Mouse (Mus musculus) c-Kit-positive CD71-negative TER-119-negative erythroid progenitor cells, embryonic 14.5 days (primary cell): Measurements from ENCODE around the gene Dysf.

Experiments
- DNase-seq: peaks from one replicate; pipeline ENCODE4 v3.0.0-alpha.2; 2013; ENCODE audit warnings: low read depth

The Dysf gene

DNA sequence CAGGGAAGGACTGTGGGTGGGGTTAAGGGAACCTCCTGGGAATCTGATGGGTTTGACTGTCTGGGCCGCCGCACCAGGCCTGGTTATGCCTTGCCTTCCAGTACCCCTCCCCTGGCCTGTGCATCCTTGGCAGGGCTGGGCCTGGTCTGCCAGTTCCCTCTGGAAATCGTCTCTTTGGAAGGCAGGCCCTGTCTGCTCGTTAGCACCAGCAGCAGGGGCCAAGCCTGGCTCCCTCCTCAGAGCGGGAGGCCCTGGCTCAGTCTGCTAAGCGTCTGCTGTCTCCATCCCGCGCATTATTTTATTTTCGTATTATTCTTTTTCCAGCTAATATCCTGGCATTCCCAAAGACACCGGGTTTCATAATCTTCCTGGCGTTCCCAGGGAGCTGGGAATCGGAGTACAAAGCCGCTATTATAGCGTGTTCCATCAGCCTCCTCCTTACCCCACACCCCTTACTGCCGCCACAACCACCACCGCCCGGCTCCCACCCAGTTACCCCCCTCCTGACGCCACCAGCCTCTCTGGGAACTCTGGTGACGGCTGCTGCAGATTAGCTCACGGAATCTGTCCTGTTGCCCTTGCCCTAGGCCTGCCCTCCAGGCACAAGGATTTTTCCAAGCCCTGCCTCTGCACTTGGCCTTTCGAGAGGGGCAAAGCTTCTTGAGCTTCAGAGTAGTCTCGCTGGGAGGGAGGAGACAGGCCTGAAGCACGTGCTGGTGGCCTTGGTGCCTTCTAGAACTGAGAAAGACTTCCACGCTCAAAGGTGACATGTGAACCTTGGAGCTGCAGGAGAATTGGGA, 111.5 kb downstream of the Dysf start:
- no peak for DNase-seq

DNA sequence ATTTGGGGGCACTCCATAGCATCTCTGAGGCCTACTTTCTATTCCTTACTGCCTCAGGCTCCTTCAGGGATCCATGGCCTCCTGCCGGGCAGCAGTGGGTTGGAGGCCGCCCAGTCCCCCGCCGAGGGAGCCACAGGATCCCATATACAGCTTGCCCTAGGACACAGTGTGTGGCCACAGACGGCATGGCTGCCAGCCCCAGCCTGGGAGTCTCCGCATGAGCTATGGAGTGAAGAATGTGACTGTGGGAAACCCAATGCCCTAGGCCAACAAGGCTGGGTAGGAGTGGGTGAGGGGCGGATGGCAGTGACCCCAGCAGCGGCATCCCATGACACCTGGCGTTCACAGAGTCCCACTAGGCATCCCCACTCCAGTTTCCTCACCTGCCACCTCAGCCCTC, 116.2 kb downstream of the Dysf start:
- no peak for DNase-seq

DNA sequence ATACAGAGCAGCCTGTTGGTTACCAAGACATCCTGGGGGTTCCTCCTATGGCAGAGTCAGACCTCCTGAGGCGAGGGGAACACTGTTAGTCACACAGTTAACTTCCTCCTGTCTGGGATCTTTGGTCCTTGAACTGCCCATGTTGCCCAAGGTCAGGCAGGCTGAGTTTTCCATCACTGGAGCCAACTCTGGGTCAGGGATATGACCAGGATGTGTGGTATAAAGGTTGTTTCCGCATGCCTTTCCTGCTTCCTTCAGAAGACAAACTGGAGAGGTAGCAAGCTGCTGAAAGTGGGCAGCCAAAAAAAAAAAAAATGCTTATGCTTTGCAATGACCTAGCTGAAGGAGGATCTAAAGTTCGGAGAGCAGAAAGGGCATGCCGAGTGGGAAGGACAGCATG, 116.7 kb downstream of the Dysf start:
- no peak for DNase-seq

DNA sequence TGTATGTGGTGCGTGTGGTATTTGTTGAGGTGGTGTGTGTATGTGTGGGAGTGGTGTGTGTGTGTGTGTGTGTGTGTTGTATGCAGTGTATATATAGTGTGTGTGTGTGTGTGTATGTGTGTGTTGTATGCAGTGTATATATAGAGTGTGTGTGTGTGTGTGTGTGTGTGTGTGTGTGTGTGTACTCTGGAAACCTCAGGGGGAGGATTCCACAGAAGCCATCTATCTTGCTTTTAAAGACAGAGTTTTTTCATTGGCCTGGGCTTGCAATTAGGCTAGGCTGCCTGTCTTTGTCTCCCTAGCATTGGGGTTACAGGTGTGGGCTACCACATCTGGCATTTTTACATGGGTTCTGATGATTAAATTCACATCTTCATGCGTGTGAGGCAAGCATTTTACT, 119.8 kb downstream of the Dysf start:
- no peak for DNase-seq

DNA sequence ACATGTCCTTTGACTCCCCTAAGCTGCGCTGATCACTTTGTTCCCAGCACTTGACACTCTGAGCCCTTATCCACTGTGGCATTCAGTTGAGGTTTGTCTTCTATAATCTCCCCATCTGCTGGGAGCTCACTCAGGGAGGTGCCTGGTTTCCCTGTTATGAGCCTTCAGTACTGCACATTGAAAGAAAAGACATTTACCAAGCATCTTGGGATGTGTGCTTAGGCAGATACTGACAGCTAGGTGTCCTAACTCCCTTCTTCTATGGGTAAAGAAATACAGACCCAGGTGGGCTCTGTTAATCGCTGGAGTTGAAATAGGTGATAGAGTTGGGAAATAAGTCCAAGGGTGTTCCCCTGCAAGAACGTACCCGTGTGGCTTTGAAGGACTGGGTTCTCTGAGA, 122.5 kb downstream of the Dysf start:
- no peak for DNase-seq

DNA sequence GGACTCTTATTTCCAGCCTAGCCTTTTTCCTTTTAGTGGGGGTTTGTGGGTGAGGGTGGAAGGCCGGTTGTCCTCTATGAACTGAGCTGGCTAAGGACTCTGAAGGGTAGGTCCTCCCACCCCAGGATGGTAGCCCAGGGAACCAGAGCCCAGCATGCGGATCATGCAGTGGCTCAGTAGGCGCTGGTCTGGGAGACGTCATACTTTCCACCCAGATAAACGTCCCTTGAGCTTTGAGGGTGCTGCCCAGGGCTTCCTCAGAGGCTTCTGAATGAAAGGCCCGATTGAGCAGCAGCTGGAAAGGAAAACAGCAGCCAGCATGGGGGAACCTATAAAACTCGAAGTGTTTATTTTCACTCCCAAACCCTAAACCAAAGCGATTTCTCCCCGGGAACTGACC, 123.1 kb downstream of the Dysf start:
- DNase-seq, result no peak

DNA sequence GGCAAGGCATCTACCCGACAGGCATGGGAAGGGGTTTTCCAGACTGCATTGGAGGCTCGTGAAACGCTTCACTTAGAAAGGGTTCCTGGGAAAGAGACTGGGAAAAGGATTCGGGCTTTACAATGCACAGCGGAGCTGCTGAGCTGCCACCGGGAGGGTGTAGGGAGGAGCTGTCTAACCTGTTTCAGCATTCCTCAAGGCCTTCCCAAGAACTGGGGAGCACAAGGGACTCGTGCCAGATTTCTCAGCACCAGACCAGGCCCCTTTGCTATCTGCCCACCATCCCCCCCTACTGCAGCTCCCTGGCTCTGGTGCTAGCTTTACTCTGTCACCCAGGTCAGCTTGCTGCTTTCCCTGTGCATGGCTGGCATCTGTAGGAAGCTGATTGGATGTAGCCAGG, 124.7 kb downstream of the Dysf start:
- no peak for DNase-seq

DNA sequence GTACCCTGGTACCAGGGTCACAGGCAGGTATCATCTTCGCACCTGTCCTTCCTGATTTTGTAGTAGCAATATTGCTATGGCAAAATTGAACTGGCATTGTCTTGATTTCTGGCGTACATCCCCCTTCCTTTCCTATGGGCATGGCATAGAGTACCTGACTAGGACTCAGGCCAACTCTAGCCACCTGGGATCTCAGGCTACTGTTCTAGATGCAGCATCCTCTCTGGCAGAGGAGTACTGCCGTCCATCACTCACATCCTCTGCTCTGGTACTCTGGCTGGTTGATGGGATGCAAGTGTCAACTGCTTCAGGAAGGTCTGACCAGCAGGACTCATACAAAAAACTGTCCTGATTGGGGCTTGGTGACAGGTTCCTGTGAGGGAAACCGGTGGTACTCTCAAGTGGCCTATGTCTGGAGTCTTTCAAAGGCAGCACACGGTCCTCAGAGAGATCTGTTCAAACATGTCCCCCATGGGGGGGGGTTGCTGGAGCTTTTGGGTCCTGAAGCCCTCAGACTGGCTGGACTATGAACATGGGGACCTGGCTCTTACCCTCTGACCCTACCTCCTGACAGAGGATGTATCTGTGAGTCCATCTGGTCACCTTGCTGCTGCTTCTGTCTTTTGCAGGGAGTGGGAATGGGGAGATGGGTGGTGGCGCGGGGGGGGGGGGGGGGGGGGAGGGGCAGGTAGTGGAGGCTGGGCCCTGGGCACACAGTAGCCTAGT, 125.8 kb downstream of the Dysf start:
- no peak for DNase-seq

DNA sequence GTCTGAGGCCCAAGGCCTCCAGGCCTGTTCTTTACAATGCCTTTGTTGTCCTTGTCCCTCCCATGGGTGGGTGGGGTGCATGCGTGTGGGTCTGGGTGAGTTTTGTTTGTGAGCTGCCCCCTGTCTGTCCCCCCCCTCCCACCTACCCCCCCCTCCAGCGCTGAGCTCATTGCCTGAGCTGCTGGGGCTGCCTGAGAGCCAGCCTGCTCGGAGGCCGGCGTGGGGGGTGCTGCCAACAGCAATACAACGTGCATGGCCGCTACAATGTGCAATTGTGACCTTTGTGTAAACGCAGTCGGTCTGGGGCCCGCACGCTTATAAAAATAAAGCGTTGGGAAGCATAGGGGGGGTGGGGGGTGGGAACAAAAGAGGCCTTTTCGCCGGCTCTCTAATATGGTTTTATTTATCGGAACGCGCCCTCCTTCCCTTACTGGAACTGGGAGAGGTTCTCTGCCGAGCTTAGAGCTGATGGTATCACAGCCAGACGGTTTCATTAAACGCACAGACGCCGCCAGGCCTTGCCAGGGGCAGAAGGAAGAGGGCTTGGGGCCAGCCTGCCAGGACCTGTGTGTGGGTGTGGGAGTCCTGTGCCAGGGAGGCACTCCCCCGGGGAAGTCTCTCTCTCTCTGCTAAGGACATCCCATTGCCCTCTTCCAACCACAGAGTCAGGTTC, 126.5 kb downstream of the Dysf start:
- no peak for DNase-seq

DNA sequence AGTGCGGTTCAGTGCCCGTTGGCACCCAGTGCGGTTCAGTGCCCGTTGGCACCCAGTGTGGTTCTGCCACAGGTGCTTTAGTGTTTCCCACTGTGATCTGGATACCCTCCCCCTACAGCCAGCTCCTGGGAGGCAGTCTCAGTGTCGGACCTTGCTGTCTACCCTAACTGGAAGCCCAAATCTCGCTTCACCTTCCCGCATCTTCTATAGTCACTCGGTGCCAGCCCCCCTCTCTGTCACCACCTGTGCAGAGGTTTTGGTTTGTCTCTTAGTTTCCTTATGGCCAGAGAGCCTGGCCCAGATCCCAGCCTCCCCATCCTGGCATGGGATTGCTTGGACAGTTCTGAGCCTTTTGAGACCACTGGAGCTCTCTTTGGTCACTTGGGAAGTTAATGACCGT, 127.3 kb downstream of the Dysf start:
- no peak for DNase-seq

DNA sequence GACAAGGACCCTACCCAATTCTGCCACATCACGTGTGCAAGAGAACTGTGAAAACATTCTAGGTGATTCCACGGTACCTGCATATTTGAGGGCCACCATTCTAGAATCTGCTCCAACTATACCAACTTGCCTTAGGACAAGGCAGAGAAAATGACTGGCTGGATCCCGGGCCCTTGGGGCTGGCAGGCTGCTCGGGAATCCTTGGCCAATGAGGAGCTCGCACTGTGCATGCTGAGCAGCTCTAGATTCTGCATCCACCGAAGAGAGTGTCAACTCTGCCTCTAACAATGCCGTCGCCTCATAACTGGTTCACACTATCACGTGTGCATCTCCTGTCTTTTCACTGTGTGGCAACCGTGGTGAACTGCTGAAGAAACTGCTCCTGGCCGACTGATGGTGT, 128.0 kb downstream of the Dysf start:
- DNase-seq, result no peak

DNA sequence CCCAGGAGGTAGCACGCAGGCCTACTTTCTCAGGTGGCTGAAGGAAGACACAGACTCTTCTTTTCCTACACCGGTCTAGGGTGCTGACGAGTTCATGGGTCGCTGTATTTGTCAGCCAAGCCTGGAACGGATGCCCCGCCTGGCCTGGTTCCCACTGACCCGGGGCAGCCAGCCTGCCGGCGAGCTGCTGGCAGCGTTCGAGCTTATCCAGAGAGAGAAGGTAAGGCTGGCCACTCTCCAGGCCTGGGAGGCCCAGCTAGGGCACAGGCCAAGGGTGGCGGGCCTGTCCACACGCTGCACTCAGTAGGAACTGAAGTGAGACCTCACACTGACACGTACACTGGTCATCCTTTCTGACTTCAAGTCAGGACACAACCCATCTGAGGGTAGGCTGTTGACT, 131.5 kb downstream of the Dysf start:
- DNase-seq, result no peak

DNA sequence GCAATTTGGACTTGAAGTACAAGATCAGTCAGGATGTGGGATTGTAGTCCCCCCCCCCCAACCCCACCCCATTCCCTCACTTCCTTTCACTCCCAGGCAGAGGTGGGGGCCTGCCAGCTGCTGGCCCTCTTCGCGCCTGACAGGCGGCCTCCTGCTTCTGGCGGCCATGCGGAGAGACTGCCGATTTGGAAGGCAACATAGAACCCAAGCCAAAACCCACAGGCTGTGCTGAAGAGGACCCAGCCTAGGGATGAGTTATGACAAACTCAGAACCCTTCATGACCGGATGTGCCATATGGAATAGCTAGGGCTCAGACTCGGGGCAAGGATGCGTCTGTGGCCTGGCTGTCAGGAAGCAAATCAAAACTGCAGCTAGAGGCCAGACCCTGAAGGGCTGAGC, 134.1 kb downstream of the Dysf start:
- DNase-seq, result no peak

DNA sequence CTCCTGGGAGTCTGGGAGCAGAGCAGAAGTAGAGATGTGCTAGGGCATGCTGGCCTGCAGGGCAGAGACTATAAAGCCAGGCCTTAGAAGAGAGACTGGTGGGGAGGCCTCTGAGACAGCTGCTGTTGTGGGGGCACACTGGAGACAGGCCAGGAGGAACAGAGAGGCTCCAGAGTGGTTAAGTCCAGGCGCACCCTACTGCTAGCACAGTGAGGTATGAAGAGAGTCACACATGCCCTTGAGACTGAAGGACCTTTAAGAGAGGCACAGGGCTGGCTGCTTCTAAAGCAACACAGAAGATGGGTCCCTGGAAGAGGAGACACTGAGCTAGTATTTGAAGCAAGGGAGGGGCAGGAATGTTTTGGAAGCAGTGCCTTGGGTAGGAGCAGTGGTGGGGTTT, 134.9 kb downstream of the Dysf start:
- DNase-seq, result no peak

DNA sequence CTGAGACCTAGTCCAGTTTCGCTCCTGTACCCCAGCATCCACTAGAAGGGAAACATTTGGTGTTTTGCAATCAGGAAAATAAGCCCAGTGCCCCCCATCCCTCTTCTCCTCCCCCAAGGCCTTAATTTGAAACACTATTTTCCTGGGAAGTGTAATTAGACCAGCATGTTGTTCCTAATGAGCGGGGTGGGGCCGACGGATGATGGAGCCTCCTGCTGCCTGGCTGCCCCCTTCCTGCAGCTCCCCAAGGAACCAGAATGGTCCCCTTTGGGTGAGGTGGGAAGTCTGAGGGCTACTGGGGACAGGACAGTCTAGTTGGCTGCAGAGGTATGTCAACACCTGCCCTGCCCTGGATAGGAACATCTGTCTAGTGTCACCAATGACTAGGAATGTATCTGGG, 136.0 kb downstream of the Dysf start:
- no peak for DNase-seq

DNA sequence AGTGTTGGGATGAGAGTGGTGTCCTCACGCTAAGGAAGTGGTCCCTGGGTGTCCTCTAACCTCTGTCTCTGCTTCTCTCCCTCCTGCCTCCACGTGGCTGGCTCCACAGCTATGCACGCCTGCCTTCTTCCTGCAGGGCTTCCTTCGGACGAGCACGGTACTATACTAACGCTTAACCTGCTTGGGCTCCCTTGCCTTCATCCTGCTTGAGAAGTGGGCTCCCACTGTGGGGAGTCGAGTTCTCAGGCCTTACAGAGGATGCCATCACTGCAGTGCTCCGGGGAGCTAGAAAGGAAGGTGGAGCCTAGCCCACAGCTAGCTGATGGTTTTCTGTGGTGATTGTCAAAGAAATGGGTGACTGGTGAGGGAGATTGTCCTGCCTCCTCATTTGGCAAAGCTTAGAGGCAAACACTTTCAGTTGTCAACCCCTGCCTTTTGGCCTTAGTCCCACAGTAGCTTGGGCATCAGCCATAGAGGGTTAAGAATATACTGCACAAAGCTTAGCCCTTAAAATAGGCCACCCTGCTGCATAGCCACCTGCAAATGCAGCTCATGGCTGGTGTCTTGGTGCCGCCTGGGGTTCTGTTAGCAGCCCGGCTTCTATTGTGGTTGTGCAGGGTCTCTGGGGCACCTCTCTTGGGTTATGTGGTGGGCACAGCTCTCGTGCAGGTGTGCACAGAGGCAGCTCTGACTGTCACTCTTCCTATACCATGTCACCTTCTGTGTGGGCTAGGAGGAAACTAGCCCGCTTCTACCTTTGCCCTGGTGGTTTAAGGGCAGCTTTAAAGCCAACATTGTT, 139.0 kb downstream of the Dysf start:
- no peak for DNase-seq

DNA sequence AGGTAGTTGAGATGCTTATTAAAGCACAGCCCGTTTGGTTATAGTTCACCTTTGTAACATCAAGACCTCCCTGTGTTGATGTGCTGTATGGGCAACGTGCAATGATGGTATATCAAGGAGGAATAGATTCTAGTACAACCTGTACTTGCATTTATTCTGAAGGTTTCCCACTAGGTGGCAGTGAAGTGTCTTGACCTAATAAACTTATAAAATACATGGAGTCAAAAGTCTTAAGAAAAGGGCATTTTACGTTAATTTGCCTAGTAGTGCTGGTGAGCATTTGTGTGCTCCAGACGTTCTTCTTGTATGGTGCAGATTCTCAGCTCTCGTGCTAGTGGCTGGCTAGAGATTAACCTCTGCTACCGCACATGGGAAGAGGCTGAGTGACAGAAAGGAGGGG, 140.1 kb downstream of the Dysf start:
- no peak for DNase-seq

DNA sequence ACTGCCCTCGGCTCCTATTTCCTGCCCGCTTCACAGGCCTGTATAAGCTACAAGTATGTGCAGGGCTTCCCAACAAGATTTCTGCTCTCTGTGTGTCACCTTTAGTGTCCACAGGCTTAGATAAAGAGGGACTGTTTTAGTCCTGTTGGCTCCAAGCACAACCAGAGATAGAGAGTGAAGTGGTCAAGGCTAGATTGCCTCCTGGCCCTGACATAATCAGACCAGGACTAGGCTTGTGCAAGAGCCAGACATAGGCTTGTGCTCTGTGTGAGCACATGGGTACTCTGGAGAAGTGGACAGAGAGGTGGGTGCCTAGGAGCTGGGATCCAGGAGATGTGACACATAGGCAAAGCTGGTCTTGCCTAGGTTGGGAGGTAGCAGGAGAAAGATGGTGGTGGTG, 146.1 kb downstream of the Dysf start:
- DNase-seq, result no peak

DNA sequence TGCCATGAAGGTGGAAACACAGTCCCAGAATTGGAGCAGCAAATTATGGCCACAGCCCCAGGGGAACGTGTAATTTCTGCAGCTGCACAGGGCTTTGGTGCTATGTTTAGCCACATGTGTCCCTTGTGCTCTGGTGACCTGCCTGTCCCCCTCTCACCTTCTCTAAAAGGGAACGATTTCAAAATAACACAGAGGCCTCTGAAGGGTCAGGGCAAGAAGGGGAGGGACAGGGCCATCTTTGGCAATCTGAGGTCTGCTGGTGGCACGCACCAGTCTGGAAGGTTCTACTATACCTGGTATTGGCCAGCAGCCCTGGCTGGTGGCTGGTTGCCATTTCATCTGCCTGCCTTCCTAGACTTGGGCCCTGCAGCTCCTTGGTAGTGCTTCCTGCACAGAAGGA, 147.4 kb downstream of the Dysf start:
- no peak for DNase-seq

DNA sequence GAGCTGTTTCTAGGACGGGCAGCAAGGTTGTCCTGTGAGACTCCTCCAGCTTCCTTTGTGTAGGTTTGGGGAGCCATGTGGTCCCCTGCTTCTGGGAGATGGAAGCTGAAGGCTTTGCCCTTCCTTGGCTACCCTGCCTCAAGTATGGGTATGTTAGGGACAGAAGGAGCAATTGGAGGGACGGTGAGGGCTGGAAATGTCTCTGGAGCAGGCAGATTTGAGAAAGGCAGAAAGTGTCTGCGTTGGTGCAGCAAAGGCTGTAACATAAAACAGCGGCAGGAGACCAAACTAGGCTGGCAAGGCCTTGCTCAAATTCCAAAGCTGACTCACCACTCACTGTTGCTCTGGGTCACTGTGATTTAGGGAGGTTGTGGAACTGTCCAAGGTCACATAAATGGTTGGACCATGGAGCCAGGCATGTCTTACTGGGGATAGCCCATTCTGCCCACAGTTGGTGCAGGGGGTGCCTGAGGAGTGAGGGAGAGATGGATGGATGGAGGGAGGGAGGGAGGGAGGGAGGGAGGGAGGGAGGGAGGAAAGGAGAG, 148.2 kb downstream of the Dysf start:
- no peak for DNase-seq

DNA sequence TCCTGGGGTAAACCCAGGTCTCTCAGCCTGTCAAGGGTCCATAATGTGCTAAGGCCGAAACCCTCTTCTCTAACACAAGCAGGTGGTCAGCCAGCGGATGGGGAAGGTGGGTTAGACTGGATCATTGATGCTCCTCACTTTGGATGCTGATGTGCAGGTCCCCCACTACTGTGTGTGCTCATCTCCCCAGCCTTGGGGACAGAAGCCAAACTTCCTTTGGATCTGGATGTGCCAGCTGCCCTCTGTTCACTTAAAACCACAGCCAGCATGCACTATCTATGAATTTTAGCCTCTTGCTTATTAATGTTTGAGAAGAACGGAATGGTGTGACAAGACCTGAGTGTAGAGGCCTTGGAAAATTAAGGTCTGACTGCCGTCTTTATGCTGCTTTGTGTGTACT, 150.7 kb downstream of the Dysf start:
- no peak for DNase-seq

DNA sequence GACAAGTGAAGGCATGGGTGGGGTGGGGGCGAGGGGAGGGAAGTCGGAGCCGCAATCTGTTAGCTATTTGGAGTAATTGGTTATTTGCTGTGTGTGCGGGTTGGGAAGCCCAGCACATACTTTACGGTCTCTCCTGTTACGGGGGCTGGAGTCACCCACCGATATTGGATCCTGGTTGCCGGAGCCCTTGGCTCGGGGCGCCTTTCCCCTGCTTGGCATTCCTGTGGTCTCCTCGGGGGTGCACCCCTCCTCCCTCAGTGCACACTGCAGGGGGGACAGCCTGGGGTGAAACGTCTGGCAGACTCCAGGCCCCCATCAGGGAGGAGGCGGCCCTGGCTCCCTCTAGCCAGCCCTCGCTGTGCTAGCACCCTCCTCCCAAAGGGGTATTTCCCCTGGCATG, 159.2 kb downstream of the Dysf start:
- DNase-seq, result no peak
